Mouse (Mus musculus): ENCODE measurements around the gene Akap8l.

DNA sequence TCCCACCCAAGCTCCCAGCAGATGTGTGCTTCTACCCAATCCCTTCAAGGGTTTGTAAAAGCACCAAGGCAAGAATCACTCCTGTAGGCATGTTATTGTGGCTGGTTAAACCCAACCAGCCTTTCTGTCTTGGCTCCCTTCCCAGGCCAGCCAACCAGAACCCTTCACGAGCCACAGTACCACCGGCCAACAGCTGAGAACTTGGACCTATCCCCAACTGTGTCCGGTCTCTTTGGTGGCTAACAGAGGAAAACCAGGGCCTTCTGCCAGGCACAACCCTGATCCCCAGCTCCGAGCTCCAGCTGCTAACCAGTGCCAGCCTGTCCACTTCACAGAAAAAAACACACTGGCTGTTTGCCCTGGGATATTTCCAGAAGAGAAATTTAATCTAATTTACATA, 3.3 kb upstream of the Akap8l start:
- no peak for TF ChIP-seq CTCF (IDR thresholded peaks at IDR 0.05; ENCODE audit: low read depth, low read length)
- no peak for TF ChIP-seq TAL1 (conservative IDR thresholded peaks at IDR 0.05; ENCODE audit: low read depth, low read length)
- no peak for TF ChIP-seq GATA1 (IDR thresholded peaks at IDR 0.05; ENCODE audit: borderline replicate concordance, low read length)
- TF ChIP-seq GATA2 (IDR thresholded peaks at IDR 0.05; ENCODE audit: borderline replicate concordance, low read depth, low read length) = no peak
- no peak for TF ChIP-seq POLR2AphosphoS5 (IDR thresholded peaks at IDR 0.05; ENCODE audit: insufficient replicate concordance, low read depth, low read length)
